Mouse (Mus musculus): ENCODE results near the gene Emsy. TPM values are rescaled to one million over a fixed set of nuclear protein-coding genes. Genes with fewer than 3 reads are reported as not detected.

The Emsy gene
- polyA plus RNA-seq, 1 experiment from 2014 or later = 35.2 TPM

Other genes starting within 250 kb of the Emsy start
- 0.04 TPM in 1 of 2 replicates, not detected in the other for gene Gucy2d, start 216.4 kb downstream of the Emsy start, polyA plus RNA-seq (2016; fragmentation: Nextera tagmentation; extraction: Ambion mirVana)
- 3.9 and 4.6 TPM in 2 replicates for gene Lrrc32, start 167.5 kb downstream of the Emsy start, polyA plus RNA-seq (2016; fragmentation: Nextera tagmentation; extraction: Ambion mirVana)
- 77.9 and 89.2 TPM in 2 replicates for gene Thap12, start 46.3 kb upstream of the Emsy start, polyA plus RNA-seq (2016; fragmentation: Nextera tagmentation; extraction: Ambion mirVana)
- 24.3 and 25.7 TPM in 2 replicates for gene Wnt11, start 178.3 kb upstream of the Emsy start, polyA plus RNA-seq (2016; fragmentation: Nextera tagmentation; extraction: Ambion mirVana)